Mouse (Mus musculus) hematopoietic stem cell, adult 5-6 weeks (primary cell): ENCODE data around the gene Ddo. TPM values are rescaled to one million over a fixed set of nuclear protein-coding genes. Genes with fewer than 3 reads are reported as not detected.

Source experiments
- total RNA-seq: library from RNA; stranded (forward); fragments of 172-1452, 232-1000 nt; gene quantifications from 2 replicates; pipeline ENCODE4 v1.2.3, GENCODE M21; 2017

Ddo gene
- total RNA-seq, 1 experiment from 2014 or later = not detected

Other genes starting within 250 kb of the Ddo start
- not detected in 2 replicates for gene Slc22a16, start 59.7 kb upstream of the Ddo start, total RNA-seq
- gene Mettl24, start 53.3 kb downstream of the Ddo start, total RNA-seq = 0.25 TPM in 1 of 2 replicates, not detected in the other